Mouse (Mus musculus) naive thymus-derived CD4-positive, alpha-beta T cell, adult 2 months (primary cell): ENCODE data around the gene Snrpb.

Source experiments
- DNase-seq: peaks from one replicate; pipeline ENCODE4 v3.0.0-alpha.2; 2011; ENCODE audit warnings: low read depth

The Snrpb gene

GRCm38 (mm10) chr2:130143011-130143410 lies 36.2 kb downstream of the Snrpb start:
- no peak for DNase-seq

GRCm38 (mm10) chr2:130129687-130130086 lies 49.5 kb downstream of the Snrpb start:
- no peak for DNase-seq

GRCm38 (mm10) chr2:130126073-130126472 lies 53.1 kb downstream of the Snrpb start:
- DNase-seq, result no peak

GRCm38 (mm10) chr2:130125279-130126059 lies 53.7 kb downstream of the Snrpb start:
- no peak for DNase-seq
